Mouse (Mus musculus) kidney, embryonic 16.5 days (tissue): ENCODE measurements around the gene Gm6525. TPM values are rescaled to one million over a fixed set of nuclear protein-coding genes. Genes with fewer than 3 reads are reported as not detected.

Source experiments
- ATAC-seq: fragments of 200-750 bp; cut with Nextera tagmentation; 2 replicates; pipeline ENCODE4 v1.8.0; 2017; ENCODE audit warnings: moderate TSS enrichment; ENCODE audit not compliant: low FRiP score, low TSS enrichment
- H3K27ac ChIP-seq: fragments of 300-500 bp; sonication (generic); 2 replicates; pipeline ENCODE4 v1.5.1; 2014; ENCODE audit warnings: low read length
- H3K27me3 ChIP-seq: fragments of 300-500 bp; sonication (generic); 2 replicates; pipeline ENCODE4 v1.6.1; 2014; ENCODE audit warnings: low read length, control low read depth, mixed read lengths; ENCODE audit not compliant: insufficient read depth
- H3K36me3 ChIP-seq: fragments of 300-500 bp; sonication (generic); 2 replicates; pipeline ENCODE4 v1.6.1; 2014; ENCODE audit warnings: low read length, control low read depth, mixed read lengths; ENCODE audit not compliant: insufficient read depth
- H3K4me1 ChIP-seq: fragments of 300-500 bp; sonication (generic); 2 replicates; pipeline ENCODE4 v1.6.1; 2014; ENCODE audit warnings: low read length, control low read depth, mixed read lengths; ENCODE audit not compliant: insufficient read depth
- H3K4me2 ChIP-seq: fragments of 300-500 bp; sonication (generic); replicated peaks from 2 replicates; pipeline ENCODE4 v1.6.1; 2014; ENCODE audit warnings: low read depth, low read length
- H3K4me3 ChIP-seq: fragments of 300-500 bp; sonication (generic); 2 replicates; pipeline ENCODE4 v1.5.1; 2014; ENCODE audit warnings: mild to moderate bottlenecking, low read length
- H3K9ac ChIP-seq: fragments of 300-500 bp; sonication (generic); replicated peaks from 2 replicates; pipeline ENCODE4 v1.6.1; 2014; ENCODE audit warnings: low read length
- H3K9me3 ChIP-seq: fragments of 300-500 bp; sonication (generic); 2 replicates; pipeline ENCODE4 v1.6.1; 2016; ENCODE audit warnings: low read length, control low read depth
- WGBS: fragments of 180-500 bp; shearing (Covaris S2); extraction: QIAGEN DNeasy Blood & Tissue Kit; methylation state at CpG from one replicate; pipeline ENCODE4 v1.1.7; 2014; 5-methylcytosine and 5-hydroxymethylcytosine counted together
- polyA plus RNA-seq: library from polyadenylated mRNA; unstranded; fragments of >200 nt; fragmentation: Nextera tagmentation; extraction: Ambion mirVana; gene quantifications from 2 replicates; pipeline ENCODE4 v1.2.1, GENCODE M21; 2015

Gene Gm6525
- polyA plus RNA-seq, 1 experiment from 2014 or later: 0.77 TPM

- Histone ChIP-seq H3K27me3 (no peaks in the 10 kb centered on the region), H3K9ac (no peak overlapping the region), H3K4me3 (no peak overlapping the region), H3K36me3 (0 out of 2 replicates have a peak, but pooled peaks cover 8% of the 10 kb centered on the region), H3K27ac (no peak overlapping the region), H3K4me1 (0 out of 2 replicates have a peak, but pooled peaks cover 2% of the 10 kb centered on the region), H3K9me3 (no peaks in the 10 kb centered on the region), H3K4me2 (no peak overlapping the region)
- ATAC-seq: no peak
- WGBS: 78% methylated on average over 3 of the region's 3 CpGs
These were observed 32.2 kb downstream of the Gm6525 start for GRCm38 (mm10) chr3:84206106-84206505.

- 61% methylated on average over 2 of the region's 2 CpGs for WGBS
- ATAC-seq: no peak
These were observed 33.5 kb downstream of the Gm6525 start for GRCm38 (mm10) chr3:84207366-84207765.

GRCm38 (mm10) chr3:84208475-84208874, 34.6 kb downstream of the Gm6525 start:
- no peak overlapping the region for H3K9ac ChIP-seq
- no peak overlapping the region for H3K27ac ChIP-seq
- no peak for ATAC-seq
- H3K4me1 ChIP-seq: no peaks in the 10 kb centered on the region
- 0 out of 2 replicates have a peak, but pooled peaks cover 8% of the 10 kb centered on the region for H3K36me3 ChIP-seq
- H3K4me3 ChIP-seq: no peak overlapping the region
- no peaks in the 10 kb centered on the region for H3K9me3 ChIP-seq
- H3K27me3 ChIP-seq: no peaks in the 10 kb centered on the region
- no peak overlapping the region for H3K4me2 ChIP-seq
- 95% methylated on average over 7 of the region's 7 CpGs for WGBS

More at GRCm38 (mm10) chr3:84207366-84207765, 33.5 kb downstream of the Gm6525 start:
- no peak overlapping the region for H3K27ac ChIP-seq
- H3K4me3 ChIP-seq: no peak overlapping the region
- no peaks in the 10 kb centered on the region for H3K27me3 ChIP-seq
- H3K9ac ChIP-seq: no peak overlapping the region
- no peak overlapping the region for H3K4me2 ChIP-seq
- no peaks in the 10 kb centered on the region for H3K9me3 ChIP-seq
- H3K36me3 ChIP-seq: 0 out of 2 replicates have a peak, but pooled peaks cover 8% of the 10 kb centered on the region
- no peaks in the 10 kb centered on the region for H3K4me1 ChIP-seq

GRCm38 (mm10) chr3:84208917-84209513, 35.1 kb downstream of the Gm6525 start:
- Histone ChIP-seq H3K9me3 (no peaks in the 10 kb centered on the region), H3K27ac (no peak overlapping the region), H3K27me3 (no peaks in the 10 kb centered on the region), H3K4me2 (no peak overlapping the region), H3K4me1 (no peaks in the 10 kb centered on the region), H3K36me3 (0 out of 2 replicates have a peak, but pooled peaks cover 8% of the 10 kb centered on the region), H3K4me3 (no peak overlapping the region), H3K9ac (no peak overlapping the region)
- no peak for ATAC-seq
- WGBS: 82% methylated on average over 7 of the region's 7 CpGs

- WGBS: 82% methylated on average over 7 of the region's 7 CpGs
- 0 out of 2 replicates have a peak, but pooled peaks cover 8% of the 10 kb centered on the region for H3K36me3 ChIP-seq
- no peak overlapping the region for H3K4me3 ChIP-seq
- no peak overlapping the region for H3K27ac ChIP-seq
- no peaks in the 10 kb centered on the region; the same call in 1 of the 2 replicates for H3K4me1 ChIP-seq
- no peak overlapping the region for H3K4me2 ChIP-seq
- no peak for ATAC-seq
- no peaks in the 10 kb centered on the region for H3K27me3 ChIP-seq
- no peaks in the 10 kb centered on the region for H3K9me3 ChIP-seq
- H3K9ac ChIP-seq: no peak overlapping the region
These were observed 37.5 kb downstream of the Gm6525 start for GRCm38 (mm10) chr3:84211340-84211875.

GRCm38 (mm10) chr3:84214501-84214900, 40.6 kb downstream of the Gm6525 start:
- Histone ChIP-seq H3K9ac (no peak overlapping the region), H3K27ac (no peak overlapping the region), H3K4me3 (no peak overlapping the region), H3K36me3 (no peaks in the 10 kb centered on the region), H3K4me2 (no peak overlapping the region), H3K4me1 (peaks cover 4% of the 10 kb centered on the region; the same call in 1 of the 2 replicates), H3K27me3 (no peaks in the 10 kb centered on the region), H3K9me3 (no peaks in the 10 kb centered on the region)
- 84% methylated on average over 6 of the region's 6 CpGs for WGBS
- ATAC-seq: no peak

- Histone ChIP-seq H3K36me3 (no peaks in the 10 kb centered on the region), H3K9me3 (no peaks in the 10 kb centered on the region), H3K4me1 (peaks cover 11% of the 10 kb centered on the region), H3K4me2 (no peak overlapping the region), H3K4me3 (no peak overlapping the region), H3K9ac (no peak overlapping the region), H3K27me3 (no peaks in the 10 kb centered on the region), H3K27ac (no peak overlapping the region)
- ATAC-seq: no peak
- 61% methylated on average over 9 of the region's 9 CpGs for WGBS
These were observed 41.3 kb downstream of the Gm6525 start for GRCm38 (mm10) chr3:84215253-84215652.

GRCm38 (mm10) chr3:84215743-84216360, 41.9 kb downstream of the Gm6525 start:
- H3K9me3 ChIP-seq: no peaks in the 10 kb centered on the region
- peaks cover 17% of the 10 kb centered on the region for H3K4me1 ChIP-seq
- no peaks in the 10 kb centered on the region for H3K27me3 ChIP-seq
- ATAC-seq: no peak
- WGBS: 69% methylated on average over 15 of the region's 15 CpGs
- H3K9ac ChIP-seq: no peak overlapping the region
- H3K27ac ChIP-seq: no peak overlapping the region
- H3K4me2 ChIP-seq: no peak overlapping the region
- H3K36me3 ChIP-seq: no peaks in the 10 kb centered on the region
- H3K4me3 ChIP-seq: no peak overlapping the region

GRCm38 (mm10) chr3:84217118-84217960, 43.4 kb downstream of the Gm6525 start:
- 78% methylated on average over 12 of the region's 12 CpGs for WGBS
- Histone ChIP-seq H3K9ac (no peak overlapping the region), H3K4me3 (no peak overlapping the region), H3K4me1 (peaks cover 22% of the 10 kb centered on the region), H3K9me3 (no peaks in the 10 kb centered on the region), H3K4me2 (no peak overlapping the region), H3K36me3 (no peaks in the 10 kb centered on the region), H3K27me3 (no peaks in the 10 kb centered on the region), H3K27ac (no peak overlapping the region)
- ATAC-seq: no peak
